Mouse (Mus musculus): ENCODE results near the gene Angptl8. TPM values are rescaled to one million over a fixed set of nuclear protein-coding genes. Genes with fewer than 3 reads are reported as not detected.

Angptl8 gene
- polyA plus RNA-seq, 1 experiment from 2014 or later, result 0.85 TPM

Other genes starting within 250 kb of the Angptl8 start
- 33.8 and 38.4 TPM in 2 replicates for gene Timm29, start 242.8 kb upstream of the Angptl8 start, polyA plus RNA-seq (2016; fragmentation: Nextera tagmentation; extraction: Ambion mirVana)
- gene Yipf2, start 242.7 kb upstream of the Angptl8 start, polyA plus RNA-seq (2016; fragmentation: Nextera tagmentation; extraction: Ambion mirVana), result 21.5 and 23.7 TPM in 2 replicates
- 153 and 173 TPM in 2 replicates for gene Smarca4, start 219.3 kb upstream of the Angptl8 start, polyA plus RNA-seq (2016; fragmentation: Nextera tagmentation; extraction: Ambion mirVana)
- gene Ldlr, start 112.0 kb upstream of the Angptl8 start, polyA plus RNA-seq (2016; fragmentation: Nextera tagmentation; extraction: Ambion mirVana), result 51.1 and 55.1 TPM in 2 replicates
- 132 and 165 TPM in 2 replicates for gene Spc24, start 75.2 kb upstream of the Angptl8 start, polyA plus RNA-seq (2016; fragmentation: Nextera tagmentation; extraction: Ambion mirVana)
- 10.0 and 11.0 TPM in 2 replicates for gene Kank2, start 36.8 kb upstream of the Angptl8 start, polyA plus RNA-seq (2016; fragmentation: Nextera tagmentation; extraction: Ambion mirVana)
- 23.7 and 24.1 TPM in 2 replicates for gene Dock6, start 17.1 kb downstream of the Angptl8 start, polyA plus RNA-seq (2016; fragmentation: Nextera tagmentation; extraction: Ambion mirVana)
- gene Rab3d, start 82.7 kb downstream of the Angptl8 start, polyA plus RNA-seq (2016; fragmentation: Nextera tagmentation; extraction: Ambion mirVana), result 8.9 and 10.9 TPM in 2 replicates
- gene Ccdc159, start 92.0 kb downstream of the Angptl8 start, polyA plus RNA-seq (2016; fragmentation: Nextera tagmentation; extraction: Ambion mirVana), result 4.2 and 5.1 TPM in 2 replicates
- 39.1 and 46.1 TPM in 2 replicates for gene Tmem205, start 92.0 kb downstream of the Angptl8 start, polyA plus RNA-seq (2016; fragmentation: Nextera tagmentation; extraction: Ambion mirVana)
- 15.6 and 30.6 TPM in 2 replicates for gene Plppr2, start 101.5 kb downstream of the Angptl8 start, polyA plus RNA-seq (2016; fragmentation: Nextera tagmentation; extraction: Ambion mirVana)
- 7.1 and 9.3 TPM in 2 replicates for gene Swsap1, start 120.2 kb downstream of the Angptl8 start, polyA plus RNA-seq (2016; fragmentation: Nextera tagmentation; extraction: Ambion mirVana)
- 9.3 and 9.6 TPM in 2 replicates for gene Epor, start 128.0 kb downstream of the Angptl8 start, polyA plus RNA-seq (2016; fragmentation: Nextera tagmentation; extraction: Ambion mirVana)
- gene Rgl3, start 153.9 kb downstream of the Angptl8 start, polyA plus RNA-seq (2016; fragmentation: Nextera tagmentation; extraction: Ambion mirVana), result 3.7 and 5.7 TPM in 2 replicates
- 5.1 and 6.7 TPM in 2 replicates for gene Ccdc151, start 167.1 kb downstream of the Angptl8 start, polyA plus RNA-seq (2016; fragmentation: Nextera tagmentation; extraction: Ambion mirVana)
- gene Prkcsh, start 167.3 kb downstream of the Angptl8 start, polyA plus RNA-seq (2016; fragmentation: Nextera tagmentation; extraction: Ambion mirVana), result 115 and 120 TPM in 2 replicates
- 22.7 and 57.1 TPM in 2 replicates for gene Elavl3, start 216.5 kb downstream of the Angptl8 start, polyA plus RNA-seq (2016; fragmentation: Nextera tagmentation; extraction: Ambion mirVana)
- gene Gm49318, start 235.7 kb downstream of the Angptl8 start, polyA plus RNA-seq (2016; fragmentation: Nextera tagmentation; extraction: Ambion mirVana), result not detected in 2 replicates
- gene Zfp653, start 235.9 kb downstream of the Angptl8 start, polyA plus RNA-seq (2016; fragmentation: Nextera tagmentation; extraction: Ambion mirVana), result 11.1 and 15.4 TPM in 2 replicates
- gene Ecsit, start 249.9 kb downstream of the Angptl8 start, polyA plus RNA-seq (2016; fragmentation: Nextera tagmentation; extraction: Ambion mirVana), result 42.6 and 45.5 TPM in 2 replicates